Mouse (Mus musculus): ENCODE measurements around the gene Rasl2-9. TPM values are rescaled to one million over a fixed set of nuclear protein-coding genes. Genes with fewer than 3 reads are reported as not detected.
"Not testable (repeated sequence)": the region's sequence is repeated elsewhere in the genome, so short reads cannot be mapped to it uniquely, and the experiment has no call there.

The Rasl2-9 gene
- total RNA-seq (2021), result not detected
- long read RNA-seq, experiment 1, result 0 reads
- long read RNA-seq, experiment 2, result 0 reads

DNA sequence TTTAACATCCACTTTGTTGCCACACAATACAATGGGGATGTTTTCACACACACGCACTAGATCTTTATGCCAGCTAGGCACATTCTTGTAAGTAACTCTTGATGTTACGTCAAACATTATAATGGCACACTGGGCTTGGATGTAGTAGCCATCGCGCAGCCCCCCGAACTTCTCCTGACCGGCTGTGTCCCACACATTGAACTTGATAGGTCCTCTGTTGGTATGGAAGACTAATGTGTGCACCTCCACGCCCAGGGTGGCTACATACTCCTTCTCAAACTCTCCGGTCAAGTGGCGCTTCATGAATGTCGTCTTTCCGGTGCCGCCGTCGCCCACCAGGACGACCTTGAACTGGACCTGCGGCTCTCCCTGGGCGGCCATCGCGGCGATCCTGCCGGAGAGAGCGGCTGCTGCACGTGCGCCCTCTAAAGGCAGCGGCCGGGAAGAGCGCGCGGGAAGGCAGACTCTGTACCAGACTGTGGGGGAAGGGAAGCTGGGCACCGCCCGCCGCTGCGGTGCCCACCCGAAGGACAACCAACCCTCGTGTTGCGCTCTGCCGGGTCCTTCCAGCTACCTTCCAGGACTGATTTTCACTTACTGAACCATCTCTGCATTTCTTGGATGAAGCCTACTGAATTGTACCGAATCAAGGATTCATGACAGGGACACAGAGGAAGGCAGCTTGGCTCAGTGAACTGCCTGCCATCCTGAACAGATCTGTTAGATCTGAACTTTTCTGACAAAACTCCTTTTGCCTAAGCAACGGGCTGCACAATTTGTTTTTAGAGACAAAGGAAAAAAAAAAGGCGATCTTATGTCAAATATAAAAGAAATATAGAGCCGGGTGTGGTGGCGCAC, at the start of gene Rasl2-9:
Rasl2-9 (minus strand) TSS at position 402 of the 858 bp plus-strand sequence.
- peak; percentile 79 to 82 for DNase-seq (ENCODE audit: low spot score in 2 of 2)

GRCm38 (mm10) chr7:5149570-5149969, 23.8 kb upstream of the Rasl2-9 start, which contains the start of gene Vmn1r55:
Vmn1r55 (minus strand) TSS chr7:5149670.
- not testable (repeated sequence) for DNase-seq (ENCODE audit: low spot score in 2 of 2)

DNA sequence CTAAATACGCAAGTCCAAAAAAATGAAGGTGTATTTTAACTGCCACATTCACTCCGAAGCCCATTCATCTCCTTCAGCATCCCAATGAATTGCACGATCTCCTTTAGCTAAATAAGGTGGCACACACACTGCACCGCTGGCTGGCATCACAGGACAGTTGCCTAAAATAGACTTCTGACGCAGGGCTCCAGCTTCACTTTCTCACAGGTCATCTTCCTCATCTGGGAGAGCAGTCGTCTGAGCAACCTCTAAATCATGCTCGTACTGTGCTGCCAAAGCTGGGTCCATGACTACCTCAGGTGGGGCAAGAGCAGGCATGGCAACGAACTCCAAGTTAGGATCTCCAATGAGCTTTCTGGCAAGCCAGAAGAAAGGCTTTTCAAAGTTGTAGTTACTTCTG, 672 bp downstream of the Rasl2-9 start:
- no peak for DNase-seq (ENCODE audit: low spot score in 2 of 2)

- DNase-seq (ENCODE audit: low spot score in 2 of 2), result no peak
These were observed 8.9 kb downstream of the Rasl2-9 start, which contains the start of gene Rfpl4 for GRCm38 (mm10) chr7:5116850-5117249. Rfpl4 (minus strand) TSS chr7:5116950.

DNA sequence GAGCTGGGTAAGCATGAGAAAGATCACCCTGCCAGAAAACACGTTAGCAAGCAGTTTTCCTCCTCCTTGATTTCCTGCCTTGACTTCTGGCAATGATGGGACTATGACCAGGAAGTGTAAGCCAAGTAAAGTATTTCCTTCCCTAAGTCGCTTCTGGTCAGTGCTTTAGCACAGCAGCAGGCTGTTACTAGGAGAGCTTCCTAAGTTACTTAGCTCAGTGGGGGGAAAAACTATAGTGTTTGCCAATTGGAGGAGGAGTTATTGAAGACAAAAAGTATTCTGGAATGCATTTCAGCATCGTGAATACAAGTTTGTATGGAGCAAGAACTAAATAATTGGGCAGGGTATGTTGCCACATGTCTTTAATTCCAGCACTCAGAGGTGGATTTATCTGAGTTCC, 13.0 kb downstream of the Rasl2-9 start:
- no peak for DNase-seq (ENCODE audit: low spot score in 2 of 2)

- no peak for DNase-seq (ENCODE audit: low spot score in 2 of 2)
These were observed 16.4 kb downstream of the Rasl2-9 start for GRCm38 (mm10) chr7:5109301-5109700.

GRCm38 (mm10) chr7:5108272-5108671, 17.5 kb downstream of the Rasl2-9 start:
- no peak for DNase-seq (ENCODE audit: low spot score in 2 of 2)

GRCm38 (mm10) chr7:5102564-5102963, 23.2 kb downstream of the Rasl2-9 start:
- no peak for DNase-seq (ENCODE audit: low spot score in 2 of 2)

DNA sequence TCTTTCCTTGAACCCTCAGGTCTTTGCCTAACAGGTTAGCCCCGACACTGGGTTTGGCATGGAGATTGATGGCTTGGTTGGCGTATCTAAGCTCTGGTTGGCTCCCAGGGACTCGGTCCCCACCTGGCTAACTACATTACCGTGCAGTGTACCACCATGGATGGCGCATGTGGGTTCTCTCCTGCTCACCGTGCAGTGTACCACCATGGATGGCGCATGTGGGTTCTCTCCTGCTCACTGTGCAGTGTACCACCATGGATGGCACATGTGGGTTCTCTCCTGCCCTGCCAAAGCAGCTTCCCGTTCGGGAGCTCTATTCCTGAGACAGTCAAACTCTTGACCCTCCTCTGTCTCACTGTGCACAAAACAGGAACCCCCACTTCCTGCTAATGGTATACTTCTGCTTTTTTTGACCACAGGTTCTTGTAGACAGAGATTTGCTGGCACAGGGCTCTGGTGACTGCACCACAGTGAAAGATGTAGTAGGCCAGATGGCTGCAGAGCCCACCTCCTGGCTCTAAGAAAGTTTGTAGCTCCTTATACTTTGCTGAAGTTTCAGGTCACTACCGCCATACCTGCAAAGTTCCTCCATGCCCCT, 24.6 kb downstream of the Rasl2-9 start:
- no peak for DNase-seq (ENCODE audit: low spot score in 2 of 2)

GRCm38 (mm10) chr7:5099796-5100195, 26.0 kb downstream of the Rasl2-9 start:
- no peak for DNase-seq (ENCODE audit: low spot score in 2 of 2)

DNA sequence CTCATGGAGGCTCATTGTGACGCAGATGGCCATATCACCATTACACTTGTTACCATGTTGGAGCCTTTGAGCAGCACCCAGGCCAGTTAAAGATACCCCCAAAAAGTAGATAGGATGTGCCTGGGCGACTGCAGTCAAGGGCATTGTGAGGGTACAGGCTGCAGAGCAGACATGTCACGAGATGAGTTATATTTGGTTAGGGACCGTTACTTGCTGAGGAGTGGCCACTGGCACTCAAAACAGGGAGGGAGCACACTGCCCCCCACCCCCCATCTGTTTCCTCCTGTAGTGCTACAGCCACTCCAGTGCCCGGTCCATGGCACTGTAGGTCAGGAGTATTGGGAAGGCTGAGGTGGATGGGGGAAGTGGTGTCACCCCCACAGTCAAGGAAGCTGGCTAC, 27.0 kb downstream of the Rasl2-9 start:
- no peak for DNase-seq (ENCODE audit: low spot score in 2 of 2)

- DNase-seq (ENCODE audit: low spot score in 2 of 2), result no peak
These were observed 32.8 kb downstream of the Rasl2-9 start for GRCm38 (mm10) chr7:5092831-5093510.

DNA sequence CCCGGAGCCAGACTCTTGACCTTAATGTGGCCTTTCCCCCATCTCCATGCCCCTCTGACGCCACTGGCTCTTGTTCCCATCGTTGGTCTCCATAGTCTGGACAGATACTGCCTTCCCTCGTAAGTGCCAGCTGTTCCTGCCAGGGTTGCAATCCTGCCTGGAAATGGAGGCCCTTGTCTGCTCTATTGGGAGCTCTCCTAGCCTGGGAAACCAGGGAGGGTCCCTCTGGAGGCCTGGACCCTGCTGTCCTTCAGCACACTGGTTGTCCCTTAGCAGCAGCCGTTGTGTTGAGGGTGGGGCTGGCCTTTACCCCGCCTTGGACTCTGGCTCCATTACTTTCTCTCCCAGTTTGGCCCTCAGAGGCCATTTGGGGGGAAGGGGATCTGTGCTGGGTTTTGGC, 33.4 kb downstream of the Rasl2-9 start:
- no peak for DNase-seq (ENCODE audit: low spot score in 2 of 2)

DNA sequence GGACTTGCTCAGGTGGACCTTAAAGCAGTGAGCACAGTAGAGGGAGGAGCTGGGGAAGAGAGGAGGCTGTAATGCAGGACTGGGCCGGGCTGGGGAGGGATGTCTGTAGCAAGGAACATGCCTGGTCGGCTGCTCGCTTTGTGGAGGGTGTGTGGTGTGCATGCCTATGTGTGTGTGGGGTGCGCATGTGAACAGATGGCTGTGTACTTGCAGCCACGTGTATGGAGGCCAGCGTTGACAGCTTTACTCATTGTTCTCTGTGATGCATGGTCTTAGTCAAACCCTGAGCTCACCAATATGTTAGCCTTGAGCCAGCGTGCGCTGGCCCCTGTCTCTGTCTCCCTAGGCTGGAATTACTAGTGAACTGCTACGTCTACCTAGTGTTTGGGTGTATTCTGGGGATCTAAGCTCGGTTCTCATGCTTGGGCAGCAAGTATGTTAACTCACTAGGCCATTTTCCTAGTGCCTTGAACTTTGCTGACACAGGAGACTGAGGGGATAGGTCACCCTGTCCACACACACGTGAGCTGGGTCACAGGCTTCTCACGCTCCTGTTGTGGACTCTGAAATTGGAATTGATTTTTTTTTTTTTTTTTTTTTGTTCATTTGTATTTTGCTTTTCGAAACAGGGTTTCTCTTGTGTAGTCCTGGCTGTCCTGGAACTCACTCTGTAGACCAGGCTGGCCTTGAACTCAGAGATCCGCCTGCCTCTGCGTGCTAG, 34.6 kb downstream of the Rasl2-9 start:
- peak; percentile 35 to 58 for DNase-seq (ENCODE audit: low spot score in 2 of 2)

DNA sequence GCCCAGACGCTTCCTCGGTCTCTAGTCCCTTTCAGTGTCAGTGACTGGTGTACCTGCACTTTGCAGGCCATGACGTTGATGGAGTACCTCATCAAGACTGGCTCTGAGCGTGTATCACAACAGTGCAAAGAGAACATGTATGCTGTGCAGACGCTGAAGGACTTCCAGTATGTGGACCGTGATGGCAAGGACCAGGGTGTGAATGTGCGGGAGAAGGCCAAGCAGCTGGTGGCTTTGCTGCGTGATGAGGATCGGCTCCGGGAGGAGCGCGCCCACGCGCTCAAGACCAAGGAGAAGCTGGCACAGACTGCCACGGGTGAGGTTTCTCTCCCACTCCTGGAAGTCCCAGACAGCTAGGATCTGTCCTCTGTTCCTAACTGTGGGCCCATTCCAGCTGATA, 35.9 kb downstream of the Rasl2-9 start:
- DNase-seq (ENCODE audit: low spot score in 2 of 2), result no peak

DNA sequence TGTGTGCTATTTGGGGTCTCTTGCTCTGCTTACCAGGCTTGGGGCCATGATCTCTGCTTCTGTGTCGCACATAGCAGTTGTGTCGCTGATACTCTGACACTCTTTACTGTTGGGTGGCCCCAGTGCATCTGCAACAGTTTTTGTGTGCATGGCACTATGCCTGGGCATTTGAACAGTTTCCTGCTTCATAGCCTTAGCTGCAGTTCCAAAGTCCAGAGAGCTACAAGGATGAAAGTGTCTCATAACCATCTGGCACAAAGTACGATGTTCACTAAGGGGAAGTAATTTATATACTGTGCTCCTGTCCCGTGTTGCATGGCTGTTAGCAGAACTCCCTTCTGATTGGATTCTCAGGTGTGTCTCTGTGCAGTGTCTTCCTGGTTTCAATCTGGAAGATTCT, 37.9 kb downstream of the Rasl2-9 start:
- no peak for DNase-seq (ENCODE audit: low spot score in 2 of 2)

GRCm38 (mm10) chr7:5086921-5087440, 38.8 kb downstream of the Rasl2-9 start:
- no peak for DNase-seq (ENCODE audit: low spot score in 2 of 2)

DNA sequence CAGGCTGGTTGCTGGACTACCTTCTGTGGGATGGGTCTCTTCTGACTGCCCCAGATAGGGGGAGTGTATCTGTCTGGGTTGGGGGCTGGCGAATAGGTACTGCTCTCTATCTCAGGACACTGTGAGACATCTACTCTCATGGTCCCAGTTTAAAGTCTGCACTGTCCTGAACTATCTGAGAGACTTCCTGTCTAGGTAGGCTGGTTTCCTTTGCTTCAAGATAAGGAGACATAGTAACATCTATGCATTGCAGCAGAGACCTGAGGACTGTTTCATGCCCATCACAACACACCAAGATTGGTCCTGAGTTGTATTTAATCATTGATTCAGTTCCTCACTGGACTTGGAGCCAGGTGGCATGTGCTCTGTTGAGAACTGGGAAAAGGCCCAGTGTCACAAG, 40.2 kb downstream of the Rasl2-9 start:
- no peak for DNase-seq (ENCODE audit: low spot score in 2 of 2)

DNA sequence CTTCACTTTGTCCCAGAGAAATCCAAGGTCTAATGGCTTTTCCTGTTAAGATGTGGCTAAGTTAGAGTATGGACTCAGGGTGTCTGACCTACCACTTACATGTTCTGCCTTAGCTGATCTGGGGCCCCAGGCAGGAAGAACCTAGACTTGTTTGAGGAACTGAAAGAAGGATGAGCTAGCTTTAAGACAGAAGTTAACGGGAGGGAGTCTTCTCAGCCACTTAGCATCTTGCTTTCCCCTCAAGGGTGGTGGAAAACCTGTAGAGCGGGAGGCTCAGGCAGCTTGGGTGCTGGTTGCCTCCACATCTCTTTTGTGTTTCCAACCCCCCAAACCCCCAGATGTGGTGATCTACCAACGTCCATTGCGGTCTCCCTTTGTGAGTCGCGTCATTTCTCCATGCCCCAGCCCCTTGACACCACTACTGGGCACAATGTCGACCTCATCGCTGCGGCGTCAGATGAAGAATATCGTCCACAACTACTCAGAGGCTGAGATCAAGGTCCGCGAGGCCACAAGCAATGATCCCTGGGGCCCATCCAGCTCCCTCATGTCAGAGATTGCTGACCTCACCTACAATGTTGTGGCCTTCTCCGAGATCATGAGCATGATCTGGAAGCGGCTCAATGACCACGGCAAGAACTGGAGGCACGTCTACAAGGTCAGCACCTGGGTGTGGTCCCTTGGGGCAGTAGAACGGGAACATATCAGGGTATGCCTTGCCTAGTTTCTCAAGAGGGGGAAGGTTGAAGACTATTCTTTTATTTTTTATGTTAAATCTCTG, 42.2 kb downstream of the Rasl2-9 start:
- DNase-seq (ENCODE audit: low spot score in 2 of 2), result no peak

DNA sequence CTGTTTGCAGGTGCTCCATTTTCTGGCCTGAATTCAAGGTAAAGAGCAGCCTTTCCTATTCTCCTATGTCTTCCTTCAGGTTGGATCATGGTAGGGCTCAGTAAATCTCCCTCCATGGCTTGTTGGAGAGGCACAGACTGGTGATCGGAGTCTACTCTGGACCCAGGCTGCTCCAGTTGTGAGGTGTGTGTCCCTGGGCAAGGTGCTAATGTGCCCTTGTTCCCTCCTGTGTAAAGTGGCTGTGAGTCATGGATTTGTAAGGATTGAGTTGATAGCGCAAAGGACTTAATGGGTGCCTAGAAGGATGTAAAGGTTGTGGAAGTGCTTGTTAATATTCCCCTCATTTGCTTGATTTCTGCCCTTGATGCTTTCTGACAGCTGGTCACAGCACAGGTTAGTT, 43.8 kb downstream of the Rasl2-9 start:
- no peak for DNase-seq (ENCODE audit: low spot score in 2 of 2)
